Mouse (Mus musculus): ENCODE measurements at regions not wholly inside any gene's neighbourhood (a gene's known extent, or its start where the extent isn't known, plus 50 kb on each side); places are given as distances from the start of the nearest gene placed in this dataset.
A peak's percentile ranks its signal among the peaks of the same experiment; 100 is the strongest.

DNA sequence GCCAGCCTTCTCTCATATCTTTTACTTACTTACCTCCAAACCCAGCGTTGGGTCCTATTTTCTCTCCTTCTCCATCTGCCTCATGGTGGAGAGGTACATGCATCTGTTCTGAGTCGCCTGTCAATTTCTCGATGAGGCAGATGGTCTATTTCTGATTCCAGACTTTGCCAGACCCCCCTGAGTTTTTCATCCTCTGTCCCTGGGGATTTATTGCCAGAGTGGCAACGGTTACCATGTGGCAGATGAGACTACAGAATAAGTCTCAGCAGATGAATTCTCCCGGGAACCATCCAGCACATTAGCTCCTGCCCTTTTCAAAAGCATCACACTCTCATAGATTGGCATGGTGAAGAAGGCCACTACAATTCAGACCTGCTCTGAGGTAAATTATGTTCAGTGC is 819.7 kb upstream of the Acvr2a start:
- no peaks in the 10 kb centered on the region for H3K9me3 ChIP-seq
- no peaks in the 10 kb centered on the region for H3K4me1 ChIP-seq
- no peak overlapping the region for H3K4me3 ChIP-seq
- H3K4me2 ChIP-seq, result no peak overlapping the region
- no peaks in the 10 kb centered on the region for H3K27me3 ChIP-seq
- no peak overlapping the region for H3K27ac ChIP-seq
- 77% methylated on average over 5 of the region's 5 CpGs for WGBS
- ATAC-seq (ENCODE audit: insufficient number of reproducible peaks, insufficient read depth, low FRiP score, low TSS enrichment, low read depth), result no peak
- no peak overlapping the region for H3K9ac ChIP-seq
- H3K36me3 ChIP-seq, result no peaks in the 10 kb centered on the region

GRCm38 (mm10) chr2:48001230-48001629 is 812.7 kb upstream of the Acvr2a start:
- Histone ChIP-seq H3K9me3 (no peaks in the 10 kb centered on the region), H3K4me3 (no peak overlapping the region), H3K9ac (no peak overlapping the region), H3K27ac (no peak overlapping the region), H3K4me2 (no peak overlapping the region), H3K4me1 (no peaks in the 10 kb centered on the region; the same call in 1 of the 2 replicates), H3K27me3 (no peaks in the 10 kb centered on the region), H3K36me3 (no peaks in the 10 kb centered on the region)
- no peak for ATAC-seq (ENCODE audit: insufficient number of reproducible peaks, insufficient read depth, low FRiP score, low TSS enrichment, low read depth)
- 85% methylated on average over 6 of the region's 6 CpGs for WGBS

DNA sequence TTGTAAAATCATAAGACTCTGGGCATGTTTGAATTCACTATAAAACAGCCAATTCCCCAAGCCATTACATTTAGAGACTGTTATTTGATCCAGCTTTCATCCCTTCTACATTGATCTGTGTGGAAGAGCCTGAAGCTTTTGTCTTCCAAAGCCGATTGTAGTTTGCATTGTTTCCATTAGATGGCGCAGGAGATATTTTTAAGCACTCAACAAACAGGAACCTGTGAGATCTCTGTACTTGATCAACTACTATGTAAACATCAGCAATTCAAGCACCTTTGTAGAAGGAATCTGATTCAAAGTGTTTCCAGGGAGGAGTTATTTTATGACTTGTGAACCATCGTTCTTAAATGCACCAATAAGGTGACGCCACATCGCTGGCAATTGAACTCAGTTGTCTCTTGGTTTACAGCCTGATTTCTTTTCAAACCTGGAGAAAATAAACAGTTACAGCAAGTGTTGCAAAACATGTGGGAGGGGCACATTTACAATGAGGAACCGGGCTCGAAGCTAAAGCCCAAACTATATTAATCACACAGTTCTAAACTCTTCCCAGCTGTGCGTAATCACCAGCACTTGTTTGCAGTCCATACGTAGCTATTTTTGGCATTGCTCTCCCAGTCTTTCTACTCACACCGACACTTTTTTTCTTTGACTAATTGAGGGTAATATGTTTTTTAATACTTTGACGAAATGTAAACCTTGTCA is 812.0 kb upstream of the Acvr2a start:
- H3K4me2 ChIP-seq, result peak overlapping the region; percentile 26; the same call in 1 of the 2 replicates
- no peaks in the 10 kb centered on the region for H3K36me3 ChIP-seq

DNA sequence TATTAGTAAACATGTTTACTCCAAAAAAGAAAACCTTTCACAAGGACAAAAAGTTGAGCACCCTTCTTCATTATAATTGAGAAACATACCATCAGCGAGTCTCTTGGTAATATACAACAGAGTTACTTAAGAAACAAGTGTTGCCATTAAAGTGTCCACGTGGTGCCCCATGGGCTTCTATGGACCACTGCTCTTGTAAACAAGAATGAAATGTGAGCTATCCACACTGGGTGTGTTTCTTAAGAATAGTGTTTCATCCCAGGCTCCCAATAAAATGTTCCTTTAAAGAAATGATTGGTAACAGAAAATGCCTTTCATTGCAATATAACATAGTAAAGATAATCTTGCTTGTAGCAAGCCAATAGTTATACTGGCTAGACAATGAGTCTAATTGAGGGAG is 803.6 kb upstream of the Acvr2a start:
- no peak overlapping the region for H3K9ac ChIP-seq
- no peaks in the 10 kb centered on the region for H3K27me3 ChIP-seq
- 76% methylated on average over 2 of the region's 2 CpGs for WGBS
- ATAC-seq (ENCODE audit: insufficient number of reproducible peaks, insufficient read depth, low FRiP score, low TSS enrichment, low read depth), result no peak
- no peak overlapping the region for H3K4me3 ChIP-seq
- no peaks in the 10 kb centered on the region for H3K9me3 ChIP-seq
- no peak overlapping the region for H3K27ac ChIP-seq
- H3K4me1 ChIP-seq, result no peaks in the 10 kb centered on the region
- no peaks in the 10 kb centered on the region for H3K36me3 ChIP-seq
- no peak overlapping the region for H3K4me2 ChIP-seq

More for the DNA sequence above, 812.0 kb upstream of the Acvr2a start:
- Histone ChIP-seq H3K9me3 (no peaks in the 10 kb centered on the region), H3K27me3 (no peaks in the 10 kb centered on the region), H3K4me1 (no peaks in the 10 kb centered on the region; the same call in 1 of the 2 replicates), H3K9ac (no peak overlapping the region), H3K4me3 (no peak overlapping the region), H3K27ac (no peak overlapping the region)
- no peak for ATAC-seq (ENCODE audit: insufficient number of reproducible peaks, insufficient read depth, low FRiP score, low TSS enrichment, low read depth)
- WGBS, result 41% methylated on average over 11 of the region's 11 CpGs

GRCm38 (mm10) chr2:48027559-48027958 is 786.4 kb upstream of the Acvr2a start:
- no peaks in the 10 kb centered on the region for H3K27me3 ChIP-seq
- H3K27ac ChIP-seq, result no peak overlapping the region
- ATAC-seq (ENCODE audit: insufficient number of reproducible peaks, insufficient read depth, low FRiP score, low TSS enrichment, low read depth), result no peak
- WGBS, result 82% methylated on average over 7 of the region's 7 CpGs
- no peaks in the 10 kb centered on the region for H3K4me1 ChIP-seq
- no peak overlapping the region for H3K4me2 ChIP-seq
- H3K36me3 ChIP-seq, result no peaks in the 10 kb centered on the region
- H3K4me3 ChIP-seq, result no peak overlapping the region
- no peak overlapping the region for H3K9ac ChIP-seq
- no peaks in the 10 kb centered on the region for H3K9me3 ChIP-seq

GRCm38 (mm10) chr2:48061375-48061774 is 752.5 kb upstream of the Acvr2a start:
- no peaks in the 10 kb centered on the region for H3K4me1 ChIP-seq
- WGBS, result 46% methylated on average over 1 of the region's 1 CpGs
- no peak overlapping the region for H3K27ac ChIP-seq
- no peak overlapping the region for H3K4me3 ChIP-seq
- ATAC-seq (ENCODE audit: insufficient number of reproducible peaks, insufficient read depth, low FRiP score, low TSS enrichment, low read depth), result no peak
- no peaks in the 10 kb centered on the region for H3K27me3 ChIP-seq
- no peak overlapping the region for H3K4me2 ChIP-seq
- no peaks in the 10 kb centered on the region for H3K36me3 ChIP-seq
- no peak overlapping the region for H3K9ac ChIP-seq
- no peaks in the 10 kb centered on the region for H3K9me3 ChIP-seq

GRCm38 (mm10) chr2:48063436-48063835 is 750.5 kb upstream of the Acvr2a start:
- H3K4me3 ChIP-seq, result no peak overlapping the region
- no peaks in the 10 kb centered on the region for H3K9me3 ChIP-seq
- H3K36me3 ChIP-seq, result no peaks in the 10 kb centered on the region
- no peak overlapping the region for H3K9ac ChIP-seq
- no peak overlapping the region for H3K4me2 ChIP-seq
- ATAC-seq (ENCODE audit: insufficient number of reproducible peaks, insufficient read depth, low FRiP score, low TSS enrichment, low read depth), result no peak
- no peaks in the 10 kb centered on the region for H3K4me1 ChIP-seq
- no peak overlapping the region for H3K27ac ChIP-seq
- WGBS, result 58% methylated on average over 9 of the region's 9 CpGs
- H3K27me3 ChIP-seq, result no peaks in the 10 kb centered on the region

DNA sequence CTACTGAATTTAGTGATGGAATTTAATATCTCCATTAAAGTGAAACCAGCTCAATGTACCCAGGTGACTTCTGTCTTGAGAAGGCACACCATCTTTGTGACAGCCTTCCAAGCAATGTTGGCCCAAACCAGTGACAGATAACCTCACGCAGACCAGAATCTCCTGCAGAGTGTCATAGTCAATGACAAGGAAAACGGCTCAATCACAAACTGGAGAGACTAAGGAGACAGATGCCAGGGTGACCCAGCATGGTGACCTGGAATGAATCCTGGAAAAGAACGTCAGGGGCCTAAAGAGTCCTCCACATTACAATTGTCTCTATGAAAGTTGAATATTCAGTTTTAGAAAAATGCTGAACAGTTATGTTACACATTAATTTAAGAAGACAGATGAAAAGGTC is 748.7 kb upstream of the Acvr2a start:
- ATAC-seq (ENCODE audit: insufficient number of reproducible peaks, insufficient read depth, low FRiP score, low TSS enrichment, low read depth), result no peak
- H3K4me1 ChIP-seq, result no peaks in the 10 kb centered on the region
- no peak overlapping the region for H3K27ac ChIP-seq
- no peak overlapping the region for H3K4me3 ChIP-seq
- H3K9me3 ChIP-seq, result no peaks in the 10 kb centered on the region
- 83% methylated on average over 3 of the region's 3 CpGs for WGBS
- H3K4me2 ChIP-seq, result no peak overlapping the region
- no peaks in the 10 kb centered on the region for H3K27me3 ChIP-seq
- H3K36me3 ChIP-seq, result no peaks in the 10 kb centered on the region
- no peak overlapping the region for H3K9ac ChIP-seq

GRCm38 (mm10) chr2:48082120-48082799 is 731.6 kb upstream of the Acvr2a start:
- Histone ChIP-seq H3K27ac (no peak overlapping the region), H3K4me3 (no peak overlapping the region), H3K27me3 (no peaks in the 10 kb centered on the region), H3K4me1 (no peaks in the 10 kb centered on the region), H3K9ac (no peak overlapping the region), H3K9me3 (no peaks in the 10 kb centered on the region), H3K36me3 (no peaks in the 10 kb centered on the region), H3K4me2 (no peak overlapping the region)
- 73% methylated on average over 3 of the region's 3 CpGs for WGBS
- ATAC-seq (ENCODE audit: insufficient number of reproducible peaks, insufficient read depth, low FRiP score, low TSS enrichment, low read depth), result no peak

- Histone ChIP-seq H3K27ac (no peak overlapping the region), H3K36me3 (no peaks in the 10 kb centered on the region), H3K4me2 (no peak overlapping the region), H3K9ac (no peak overlapping the region), H3K4me1 (no peaks in the 10 kb centered on the region), H3K9me3 (no peaks in the 10 kb centered on the region), H3K27me3 (no peaks in the 10 kb centered on the region), H3K4me3 (no peak overlapping the region)
- ATAC-seq (ENCODE audit: insufficient number of reproducible peaks, insufficient read depth, low FRiP score, low TSS enrichment, low read depth), result no peak
- WGBS, result 58% methylated on average over 1 of the region's 1 CpGs
These were observed 715.6 kb upstream of the Acvr2a start for GRCm38 (mm10) chr2:48098287-48098686.

- Histone ChIP-seq H3K9me3 (no peaks in the 10 kb centered on the region), H3K27me3 (no peaks in the 10 kb centered on the region), H3K36me3 (no peaks in the 10 kb centered on the region), H3K27ac (no peak overlapping the region), H3K4me2 (no peak overlapping the region), H3K4me1 (no peaks in the 10 kb centered on the region), H3K9ac (no peak overlapping the region), H3K4me3 (no peak overlapping the region)
- 28% methylated on average over 8 of the region's 8 CpGs for WGBS
- no peak for ATAC-seq (ENCODE audit: insufficient number of reproducible peaks, insufficient read depth, low FRiP score, low TSS enrichment, low read depth)
These were observed 714.9 kb upstream of the Acvr2a start for GRCm38 (mm10) chr2:48098931-48099531.

- H3K9me3 ChIP-seq, result no peaks in the 10 kb centered on the region
- WGBS, result 58% methylated on average over 7 of the region's 7 CpGs
- no peak overlapping the region for H3K27ac ChIP-seq
These were observed 690.2 kb upstream of the Acvr2a start for GRCm38 (mm10) chr2:48123662-48124061.

More at GRCm38 (mm10) chr2:48123662-48124061, 690.2 kb upstream of the Acvr2a start:
- no peaks in the 10 kb centered on the region for H3K4me1 ChIP-seq
- no peak overlapping the region for H3K4me3 ChIP-seq
- no peaks in the 10 kb centered on the region for H3K27me3 ChIP-seq
- H3K36me3 ChIP-seq, result no peaks in the 10 kb centered on the region
- ATAC-seq (ENCODE audit: insufficient number of reproducible peaks, insufficient read depth, low FRiP score, low TSS enrichment, low read depth), result no peak
- H3K4me2 ChIP-seq, result no peak overlapping the region
- no peak overlapping the region for H3K9ac ChIP-seq
